Mouse (Mus musculus) lung, postnatal 25 days (tissue): ENCODE results near the gene Gm28374.
"Not testable (repeated sequence)": the region's sequence is repeated elsewhere in the genome, so short reads cannot be mapped to it uniquely, and the experiment has no call there.

Source experiments
- DNase-seq: peaks from one replicate; pipeline ENCODE4 v3.0.0; 2022; ENCODE audit warnings: low spot score

Gene Gm28374

GRCm38 (mm10) chr19:6056696-6057095, 25.4 kb downstream of the Gm28374 start:
- DNase-seq, result no peak

DNA sequence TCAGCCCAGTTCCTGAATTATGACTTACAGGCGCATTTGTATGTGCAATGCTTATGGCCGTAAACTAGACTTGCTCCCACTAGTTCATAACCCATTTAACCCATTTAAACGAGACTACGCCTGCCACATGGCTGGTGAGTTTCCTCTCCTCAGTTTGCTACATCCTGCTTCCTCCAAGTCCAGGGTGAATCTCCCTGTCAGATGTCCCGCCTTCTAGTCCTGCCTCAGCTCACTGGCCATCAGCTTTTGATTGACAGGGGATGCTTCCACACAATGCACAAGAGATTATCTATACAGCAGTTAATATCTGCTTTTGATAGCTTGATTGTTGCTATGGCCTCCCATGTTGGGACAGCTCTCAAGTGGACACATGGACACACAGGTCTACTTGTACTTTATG, 27.8 kb downstream of the Gm28374 start:
- no peak for DNase-seq

DNA sequence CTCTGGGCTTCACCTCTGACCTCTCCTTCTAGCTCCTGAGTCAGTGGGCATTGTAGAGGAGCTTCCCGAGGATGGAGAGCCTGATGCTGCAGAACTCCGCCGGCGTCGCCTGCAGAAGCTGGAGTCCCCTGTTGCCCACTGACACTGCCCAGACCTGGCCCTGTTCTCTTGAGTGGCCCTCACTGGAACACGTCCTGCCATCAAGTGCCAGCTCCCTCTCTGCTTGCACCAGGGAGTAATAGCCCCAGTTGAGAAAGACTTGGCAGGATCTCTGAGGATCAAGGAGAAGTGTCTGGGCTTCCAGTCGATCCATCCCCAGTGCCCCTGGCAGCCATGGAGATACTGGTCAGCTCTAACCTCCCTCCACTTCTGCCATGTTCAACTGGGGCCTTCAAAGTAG, 29.5 kb downstream of the Gm28374 start:
- no peak for DNase-seq

DNA sequence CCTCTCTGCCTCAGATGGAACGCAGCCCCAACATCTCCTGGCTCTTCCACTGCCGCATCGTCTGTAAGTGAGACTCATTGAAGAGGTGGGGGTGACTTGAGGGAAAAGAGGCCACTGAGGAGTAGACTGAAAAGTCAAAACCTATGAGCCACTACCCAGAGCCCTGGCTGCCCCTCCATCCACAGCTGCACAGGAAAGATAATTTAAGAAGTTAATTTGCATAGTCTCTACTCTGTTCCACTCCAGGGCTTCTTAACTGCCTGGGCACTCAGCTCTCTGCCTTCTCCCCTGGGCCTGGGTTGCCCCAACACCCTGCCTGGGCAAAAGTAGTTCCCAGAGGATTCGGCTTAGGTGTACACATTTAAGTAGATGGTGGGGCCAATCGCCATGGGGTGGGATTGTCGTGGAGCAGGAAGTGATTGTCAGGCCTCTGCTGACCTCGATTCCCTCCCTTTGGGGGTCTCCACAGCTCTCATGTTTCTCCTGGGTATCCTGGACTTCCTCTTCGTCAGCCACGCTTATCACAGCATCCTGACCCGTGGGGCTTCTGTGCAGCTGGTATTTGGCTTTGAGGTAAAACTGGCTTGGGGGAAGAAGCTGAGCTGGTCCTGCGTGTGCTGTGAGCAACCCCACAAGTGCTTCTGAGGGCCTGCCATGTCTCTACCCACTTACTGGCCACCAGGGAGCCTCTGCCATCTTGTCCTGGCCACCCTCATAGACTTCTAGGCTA, 33.2 kb downstream of the Gm28374 start:
- DNase-seq, result no peak

GRCm38 (mm10) chr19:6047899-6048166, 34.2 kb downstream of the Gm28374 start:
- DNase-seq, result no peak

GRCm38 (mm10) chr19:6047154-6047898, 34.7 kb downstream of the Gm28374 start:
- no peak for DNase-seq

GRCm38 (mm10) chr19:6046294-6047153, 35.5 kb downstream of the Gm28374 start, which contains the start of gene Syvn1:
Gene Syvn1, plus strand, starts transcription at chr19:6046576.
- peak; percentile 96 for DNase-seq

- DNase-seq, result peak; percentile 53
These were observed 36.4 kb downstream of the Gm28374 start for GRCm38 (mm10) chr19:6045366-6046293.

DNA sequence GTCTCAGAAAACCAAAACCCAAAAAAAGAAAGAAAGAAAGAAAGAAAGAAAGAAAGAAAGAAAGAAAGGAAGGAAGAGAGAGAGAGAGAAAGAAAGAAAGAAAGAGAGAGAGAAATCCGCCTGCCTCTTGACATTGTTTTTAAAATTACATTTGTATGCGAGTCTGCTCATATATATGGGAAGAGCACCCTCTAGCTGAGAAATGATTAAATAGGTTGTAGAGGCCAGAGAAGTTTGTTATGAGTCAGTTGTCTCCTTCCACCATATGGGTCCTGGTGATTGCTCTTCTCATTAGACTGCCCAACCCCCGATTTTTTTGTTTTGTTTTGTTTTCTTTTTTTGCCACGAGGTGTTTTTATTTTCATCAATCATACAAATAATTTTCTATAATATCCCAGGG, 38.0 kb downstream of the Gm28374 start:
- not testable (repeated sequence) for DNase-seq

- no peak for DNase-seq
These were observed 39.8 kb downstream of the Gm28374 start for GRCm38 (mm10) chr19:6042293-6042692.

DNA sequence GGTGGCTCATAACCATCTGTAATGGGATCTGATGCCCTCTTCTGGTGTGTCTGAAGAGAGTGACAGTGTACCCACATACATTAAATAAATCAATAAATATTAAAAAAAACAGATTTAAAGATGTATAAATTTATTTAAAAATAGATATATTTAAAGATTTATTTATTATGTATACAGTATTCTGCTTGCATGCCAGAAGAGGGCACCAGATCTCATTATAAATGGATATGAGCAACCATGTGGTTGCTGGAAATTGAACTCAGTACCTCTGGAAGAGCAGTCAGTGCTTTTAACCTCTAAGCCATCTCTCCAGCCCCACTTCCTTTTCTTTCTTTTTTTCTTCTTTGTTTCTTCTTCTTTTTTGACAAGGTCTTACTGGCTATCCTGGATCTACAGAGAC, 42.1 kb downstream of the Gm28374 start:
- no peak for DNase-seq

DNA sequence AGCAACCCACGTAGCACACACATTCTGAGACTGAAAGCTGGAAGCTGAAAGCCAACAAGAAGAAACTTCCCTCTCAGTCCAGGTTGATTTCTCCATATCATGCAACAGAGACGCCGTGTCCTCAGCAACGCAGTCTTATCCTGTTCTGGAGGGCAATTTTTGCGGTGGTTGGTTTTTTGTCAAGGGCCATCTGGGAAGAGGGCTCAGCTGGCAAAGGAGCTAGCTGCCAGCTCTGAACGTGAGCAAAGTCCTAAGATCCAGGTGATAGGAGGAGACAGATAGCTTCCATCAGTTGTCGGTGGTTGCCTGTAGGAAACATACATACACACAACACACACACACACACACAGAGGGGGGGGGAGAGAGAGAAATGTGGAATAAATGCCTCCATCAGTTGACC, 43.7 kb downstream of the Gm28374 start:
- no peak for DNase-seq

DNA sequence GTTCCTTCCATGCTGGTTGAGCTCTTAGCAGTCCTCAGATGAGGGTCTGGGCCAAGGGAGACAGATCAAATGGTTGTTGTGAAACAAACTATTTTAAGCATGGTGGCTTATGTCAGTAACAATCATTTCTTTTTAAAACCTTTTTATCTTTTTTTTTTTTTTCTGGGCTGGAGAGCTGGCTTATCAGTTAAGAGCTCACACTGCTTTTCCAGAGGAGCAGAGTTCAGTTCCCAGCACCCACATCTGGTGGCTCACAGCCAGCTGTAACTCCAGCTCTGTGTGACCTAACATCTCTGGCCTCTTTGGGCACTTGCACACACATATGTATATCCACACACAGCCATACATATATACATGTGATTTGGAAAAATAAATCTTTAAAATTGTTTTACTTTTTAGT, 44.4 kb downstream of the Gm28374 start:
- DNase-seq, result no peak

DNA sequence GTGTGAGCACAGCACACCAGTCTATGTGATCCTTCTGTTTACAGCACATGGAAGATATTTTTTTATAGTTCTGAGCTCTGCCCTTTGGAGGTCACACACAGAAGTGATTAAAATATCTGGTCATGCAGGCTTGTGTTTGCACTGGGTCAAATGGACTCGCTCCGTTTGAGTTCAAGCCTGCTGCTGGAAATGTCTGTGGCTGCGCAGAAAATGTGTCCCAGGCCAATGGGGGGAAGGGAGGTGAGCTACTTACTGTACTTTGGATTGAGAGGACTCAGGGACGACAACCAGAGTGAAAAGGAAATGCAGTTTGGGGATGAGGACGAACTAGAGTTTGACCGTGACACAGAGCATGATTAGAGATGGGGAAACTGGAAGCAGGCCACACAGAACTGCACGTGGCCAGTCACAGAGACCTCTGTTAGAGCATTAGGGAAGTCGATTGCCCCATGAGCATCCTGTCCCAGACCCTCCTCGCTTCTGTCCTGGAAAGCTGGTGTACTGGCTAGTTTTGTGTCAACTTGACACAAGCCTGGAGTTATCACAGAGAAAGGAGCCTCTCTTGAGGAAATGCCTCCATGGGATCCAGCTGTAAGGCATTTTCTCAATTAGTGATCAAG, 46.0 kb downstream of the Gm28374 start:
- DNase-seq, result no peak

DNA sequence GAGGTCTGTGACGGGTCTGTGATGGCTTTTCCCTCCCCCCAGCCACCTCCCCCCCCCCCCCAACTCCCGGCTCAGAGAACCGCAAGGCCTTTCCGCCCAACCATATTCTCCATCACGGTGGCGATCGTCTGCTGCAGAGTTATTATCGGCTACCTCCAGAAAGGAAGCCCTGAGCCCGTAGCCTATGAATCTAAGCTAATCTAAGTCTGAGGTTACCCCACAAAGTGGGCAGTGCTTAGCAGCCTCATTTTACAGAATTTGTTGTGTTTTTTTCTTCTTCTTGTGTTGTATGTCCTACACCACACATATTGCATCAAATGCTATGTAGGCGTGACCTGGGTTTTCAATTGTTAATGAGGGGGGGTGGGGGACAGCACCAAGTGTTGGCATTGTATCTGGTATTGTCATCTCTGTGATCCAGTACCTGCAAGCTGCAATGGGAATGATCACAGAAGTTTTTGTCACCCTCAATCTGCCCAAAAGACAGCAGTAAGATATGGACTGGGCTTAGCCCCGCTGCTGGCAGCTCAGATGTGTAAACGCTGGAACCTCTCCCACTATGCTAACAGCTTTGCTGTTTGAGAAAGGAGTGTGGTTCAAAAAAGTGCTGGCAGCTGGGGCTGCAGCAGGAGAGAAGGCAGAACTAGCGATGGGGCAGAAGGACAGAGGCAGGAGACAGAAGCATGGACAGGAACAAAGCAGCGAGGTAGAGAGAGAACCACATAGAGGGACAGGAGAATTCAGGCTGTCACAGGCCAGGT, 51.4 kb downstream of the Gm28374 start:
- no peak for DNase-seq

DNA sequence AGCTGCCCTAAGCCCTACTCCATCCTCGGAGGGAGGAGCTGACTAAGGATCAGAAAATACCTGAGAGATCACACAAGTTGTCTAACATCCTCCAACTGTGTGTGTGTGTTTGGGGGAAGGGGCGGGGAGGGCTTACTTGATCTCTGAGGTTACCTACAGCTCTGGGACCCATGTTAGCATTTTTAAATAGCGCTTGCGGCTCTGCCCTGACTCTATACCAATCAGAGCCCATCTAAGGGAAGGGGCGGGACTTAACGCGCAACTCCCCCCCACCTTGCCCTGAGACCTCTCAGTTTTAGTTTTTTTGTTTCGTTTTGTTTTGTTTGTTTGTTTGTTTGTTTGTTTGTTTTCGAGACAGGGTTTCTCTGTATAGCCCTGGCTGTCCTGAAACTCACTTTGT, 52.6 kb downstream of the Gm28374 start:
- no peak for DNase-seq

- no peak for DNase-seq
These were observed 53.1 kb downstream of the Gm28374 start for GRCm38 (mm10) chr19:6028991-6029390.
